Mouse (Mus musculus) gastrocnemius, postnatal 36 days (tissue): ENCODE data around the gene Ifit3b. TPM values are rescaled to one million over a fixed set of nuclear protein-coding genes. Genes with fewer than 3 reads are reported as not detected.
"Not testable (repeated sequence)": the region's sequence is repeated elsewhere in the genome, so short reads cannot be mapped to it uniquely, and the experiment has no call there.

ENCODE experiments used
- DNase-seq, 2 experiments: peaks; one replicate each; pipeline ENCODE4 v3.0.0; 2022
- intact Hi-C: fragments of 180-260 bp; cut with DNase I; formaldehyde crosslinking; loops from one replicate; pipeline ENCODE4 v1.15.1; 2025
- long read RNA-seq, 2 experiments: library from polyadenylated mRNA; stranded (forward); transcript quantifications; one replicate each; pipeline ENCODE4 v2.0.0; 2021
- total RNA-seq, 2 experiments: library from RNA; stranded (reverse); gene quantifications; 2 replicates each; pipeline ENCODE4 v1.2.3; 2021

The Ifit3b gene
- total RNA-seq, result under 1 TPM; 0.59 to 0.89 TPM
- long read RNA-seq, experiment 1, result 0 reads
- long read RNA-seq, experiment 2, partial matches to known transcripts, result 0 of 2 reads
- long read RNA-seq, experiment 2, other reads (novel, unspliced or antisense), result 1 of 2 reads

- peak in 1 of 2 experiments; percentile 26 for DNase-seq
- intact Hi-C loops, result not testable (repeated sequence)
Measured at GRCm38 (mm10) chr19:34607237-34608051, at the start of gene Ifit3b. TSS of gene Ifit3b (plus strand) at chr19:34607970.

DNA sequence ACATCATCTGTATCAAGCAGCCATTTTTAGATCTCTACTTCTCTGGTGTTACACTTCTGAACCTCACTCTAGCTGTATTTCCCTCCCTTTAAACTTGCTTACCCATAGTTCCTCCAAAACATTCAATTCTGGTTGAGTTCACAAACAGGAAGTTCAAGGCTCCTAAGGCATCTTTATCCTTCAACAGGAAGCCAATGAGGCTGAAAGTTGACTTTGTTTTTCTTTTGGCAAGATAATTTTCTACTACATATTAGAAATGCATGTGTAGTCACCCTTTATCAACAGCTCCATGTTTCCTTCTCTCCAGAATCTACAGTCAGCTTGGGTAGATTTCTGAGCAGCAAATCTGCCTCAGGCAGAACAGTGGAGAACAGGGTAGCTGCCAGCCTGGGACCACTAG lies 45.2 kb upstream of the Ifit3b start:
- no peak for DNase-seq
- intact Hi-C loops, result no loop called here

DNA sequence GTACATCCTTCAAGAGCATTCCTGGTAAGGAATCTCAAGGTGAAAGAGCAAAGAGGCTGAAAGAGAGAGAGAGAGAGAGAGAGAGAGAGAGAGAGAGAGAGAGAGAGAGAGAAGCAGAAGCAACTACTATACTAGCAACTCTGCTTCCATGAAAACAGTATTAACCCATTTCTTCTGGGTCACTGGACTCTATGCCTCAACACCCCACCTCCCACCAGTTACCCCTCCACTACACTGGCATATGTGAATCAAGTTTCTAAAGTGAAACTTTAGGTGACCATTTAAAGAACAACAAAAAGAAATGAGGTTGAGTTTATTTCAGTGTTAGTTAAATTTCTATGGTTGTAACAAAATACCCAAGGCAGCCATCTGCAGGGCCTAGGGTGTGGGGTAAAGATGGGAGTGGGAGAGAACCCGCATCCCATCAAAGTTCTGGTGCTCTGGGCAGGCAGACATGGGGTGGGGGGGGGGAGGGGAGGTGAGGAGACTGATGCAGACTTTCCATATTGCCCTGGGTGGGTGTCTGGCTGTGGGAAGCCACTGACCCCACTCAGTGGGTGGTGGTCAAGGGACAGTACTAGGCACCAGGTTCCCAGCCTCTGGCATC lies 41.5 kb upstream of the Ifit3b start:
- DNase-seq, result no peak

GRCm38 (mm10) chr19:34568988-34569895 lies 38.5 kb upstream of the Ifit3b start:
- intact Hi-C loops, result no loop called here
- no peak for DNase-seq

More for the DNA sequence above, 41.5 kb upstream of the Ifit3b start:
- intact Hi-C loops, result no loop called here

GRCm38 (mm10) chr19:34569896-34570476 lies 37.8 kb upstream of the Ifit3b start:
- DNase-seq, result no peak
- intact Hi-C loops, result no loop called here

DNA sequence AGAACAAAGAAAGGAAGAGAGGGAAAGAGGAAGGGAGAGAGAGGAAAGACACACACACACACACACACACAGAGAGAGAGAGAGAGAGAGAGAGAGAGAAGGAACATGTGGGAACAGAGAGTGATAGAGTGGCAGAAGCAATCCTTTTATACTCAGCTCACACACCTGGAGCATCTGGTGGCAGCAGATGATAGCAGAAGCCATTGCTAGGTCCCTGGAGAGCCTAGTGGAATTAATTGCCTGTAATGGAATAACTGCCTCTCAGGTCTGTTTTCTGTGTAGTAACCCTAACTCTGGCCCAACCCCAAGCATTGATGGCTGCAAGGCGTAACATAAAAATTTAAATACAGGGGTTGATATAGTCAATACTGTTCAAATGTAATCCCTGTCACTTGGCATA lies 36.7 kb upstream of the Ifit3b start:
- intact Hi-C loops, result no loop called here
- DNase-seq, result no peak

DNA sequence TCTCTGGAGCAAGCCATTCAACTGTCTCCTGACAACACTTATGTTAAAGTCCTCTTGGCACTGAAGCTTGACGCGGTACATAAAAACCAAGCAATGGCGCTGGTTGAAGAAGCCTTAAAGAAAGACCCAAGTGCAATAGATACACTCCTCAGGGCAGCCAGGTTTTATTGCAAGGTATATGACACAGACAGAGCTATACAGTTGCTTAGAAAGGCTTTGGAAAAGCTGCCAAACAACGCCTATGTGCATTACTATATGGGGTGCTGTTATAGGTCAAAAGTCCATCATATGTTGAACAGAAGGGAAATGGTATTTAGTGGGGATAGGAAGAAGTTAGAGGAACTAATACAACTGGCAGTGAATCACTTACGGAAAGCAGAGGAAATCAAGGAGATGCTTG lies 34.1 kb upstream of the Ifit3b start:
- intact Hi-C loops, result no loop called here
- DNase-seq, result no peak

- DNase-seq, result no peak
- intact Hi-C loops, result no loop called here
Measured at GRCm38 (mm10) chr19:34577121-34577520, 30.6 kb upstream of the Ifit3b start.

GRCm38 (mm10) chr19:34582696-34583095 lies 25.1 kb upstream of the Ifit3b start:
- intact Hi-C loops, result not testable (repeated sequence)

GRCm38 (mm10) chr19:34583126-34583766 lies 24.5 kb upstream of the Ifit3b start, which contains the start of gene Ifit3:
TSS of gene Ifit3 (plus strand) at chr19:34583531.
- intact Hi-C loops, DNase-seq: not testable (repeated sequence)

More at GRCm38 (mm10) chr19:34582696-34583095, 25.1 kb upstream of the Ifit3b start:
- not testable (repeated sequence) for DNase-seq

DNA sequence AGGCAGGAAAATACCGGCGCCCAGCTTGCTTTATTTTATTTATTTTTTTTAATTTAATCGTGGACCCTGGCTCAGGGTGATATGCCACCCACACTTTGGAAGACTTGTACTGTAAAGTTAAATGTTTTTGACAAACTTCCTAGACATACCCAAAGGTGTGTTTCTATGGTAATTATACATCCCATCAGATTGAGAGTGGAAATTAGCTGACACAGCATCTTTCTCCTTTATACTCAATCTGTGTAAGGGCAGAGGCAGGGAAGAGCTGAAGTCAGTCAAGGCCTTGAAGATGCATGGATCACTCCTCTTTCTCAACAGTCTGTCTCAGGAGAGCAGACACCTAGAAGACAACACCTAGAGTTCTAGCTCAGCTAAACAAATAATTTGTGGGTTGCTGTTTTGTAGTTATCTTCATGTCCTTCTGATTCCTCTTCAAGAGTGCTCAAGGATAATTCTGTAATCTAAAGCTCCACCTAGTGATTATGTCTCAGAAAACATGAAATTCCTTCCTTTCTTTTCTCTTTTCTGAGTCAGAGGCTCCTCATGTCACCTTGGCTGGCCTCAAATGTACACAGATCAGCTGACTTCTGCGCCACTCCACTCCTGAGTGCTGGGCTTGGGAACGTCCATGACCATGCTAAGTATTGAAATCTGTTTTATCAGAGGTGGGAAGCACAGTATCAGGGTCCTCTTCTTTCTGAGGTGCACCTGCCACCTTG lies 21.9 kb upstream of the Ifit3b start:
- DNase-seq, intact Hi-C loops: not testable (repeated sequence)

DNA sequence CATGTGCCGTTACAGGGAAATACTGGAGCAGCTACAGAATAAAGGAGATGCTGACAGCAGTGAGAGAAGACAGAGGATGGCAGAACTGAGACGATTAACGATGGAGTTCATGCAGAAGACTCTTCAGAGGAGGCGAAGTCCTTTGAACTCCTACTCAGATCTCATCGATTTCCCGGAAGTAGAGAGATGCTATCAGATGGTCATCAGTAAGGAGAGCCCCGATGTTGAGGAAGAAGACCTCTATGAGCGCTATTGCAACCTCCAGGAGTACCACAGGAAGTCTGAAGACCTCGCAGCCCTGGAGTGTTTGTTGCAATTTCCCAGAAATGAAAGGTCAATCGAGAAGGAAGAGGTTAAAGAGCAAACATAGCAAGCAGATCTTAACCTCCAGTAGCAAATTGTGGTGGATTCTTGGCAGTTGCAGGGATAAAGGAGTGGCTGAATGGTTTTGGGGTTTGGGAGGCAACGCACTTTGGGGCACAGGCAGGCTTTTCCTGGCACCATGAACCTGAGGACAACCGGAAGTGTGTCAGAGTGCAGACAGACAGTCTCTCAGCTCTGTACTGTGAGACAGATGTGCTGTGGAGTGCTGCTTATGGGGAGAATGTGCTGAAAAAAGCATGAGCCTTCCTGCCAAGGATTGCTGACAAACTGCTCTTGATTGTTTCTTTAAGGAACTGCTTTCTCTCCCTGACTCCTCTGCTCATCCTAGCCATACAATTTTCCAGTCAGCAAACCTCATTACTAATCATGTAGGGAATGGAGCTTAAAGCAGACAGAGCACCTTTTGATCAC lies 19.7 kb upstream of the Ifit3b start:
- intact Hi-C loops, DNase-seq: not testable (repeated sequence)

DNA sequence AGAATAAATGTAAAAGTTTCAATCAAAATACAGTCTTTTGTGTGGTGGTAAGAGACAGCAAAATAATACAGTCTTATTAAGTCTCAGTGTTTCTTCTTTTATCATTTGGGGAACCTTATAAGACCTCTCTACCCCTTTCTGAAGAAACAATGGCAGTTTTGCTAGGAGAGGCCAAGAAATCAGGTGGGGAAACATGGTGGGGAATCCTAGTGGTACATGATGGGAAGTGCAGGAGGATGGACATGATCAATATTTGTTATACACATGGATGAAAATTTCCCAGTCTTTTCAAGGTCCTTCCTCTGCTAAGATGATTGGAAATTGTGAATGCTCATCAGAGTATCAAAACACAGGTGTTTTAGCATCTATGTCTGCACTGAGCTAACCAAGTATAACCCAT lies 18.8 kb upstream of the Ifit3b start:
- DNase-seq, result no peak
- intact Hi-C loops, result no loop called here

- no peak for DNase-seq
- intact Hi-C loops, result no loop called here
Measured at GRCm38 (mm10) chr19:34593456-34593855, 14.3 kb upstream of the Ifit3b start.

- DNase-seq, intact Hi-C loops: not testable (repeated sequence)
Measured at GRCm38 (mm10) chr19:34594523-34594922, 13.2 kb upstream of the Ifit3b start.

- no peak for DNase-seq
- intact Hi-C loops, result no loop called here
Measured at GRCm38 (mm10) chr19:34596811-34597210, 11.0 kb upstream of the Ifit3b start.

DNA sequence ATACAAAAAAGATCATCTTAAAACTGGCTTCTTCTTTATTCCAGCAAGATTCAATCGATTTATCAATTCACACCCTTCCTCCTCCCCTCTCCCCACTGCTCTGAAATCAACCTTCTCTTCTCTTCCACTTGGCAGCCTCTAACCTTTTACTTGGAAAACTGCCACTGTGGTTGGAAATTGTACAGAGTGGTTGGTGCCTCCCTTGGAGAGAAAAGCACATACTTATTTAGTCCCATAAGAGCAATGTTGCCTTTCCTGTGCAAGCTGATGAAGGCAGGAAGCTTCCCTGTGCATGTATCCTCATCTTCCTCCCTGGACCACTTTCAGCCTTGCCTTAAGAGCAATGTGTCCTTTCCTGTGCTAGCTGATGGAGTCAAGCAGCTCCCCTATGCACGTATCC lies 9.4 kb upstream of the Ifit3b start:
- peak in 1 of 2 experiments; percentile 28 for DNase-seq
- intact Hi-C loops, result no loop called here

GRCm38 (mm10) chr19:34599250-34599649 lies 8.5 kb upstream of the Ifit3b start:
- intact Hi-C loops, DNase-seq: not testable (repeated sequence)
